8 mouse cellular contexts compared by ENCODE assay signal in genomic region chr4:43382155-43383020, GRCm38 (mm10). TPM values are rescaled to one million over a fixed set of nuclear protein-coding genes. Genes with fewer than 3 reads are reported as not detected.
DNase-seq lines count a peak whose midpoint lies in the region; ATAC-seq and TF ChIP-seq lines count a peak whose summit lies in the region.

No protein-coding gene starts in this region.

- peak; percentile 66 for ATAC-seq in embryonic facial prominence, embryonic 14.5 days (ENCODE audit: low read depth)
- peak; percentile 63 for ATAC-seq in intestine, embryonic 15.5 days
- peak; percentile 83 for ATAC-seq in neural tube, embryonic 14.5 days (ENCODE audit: low read depth)

- no peak for TF ChIP-seq POLR2A in liver, adult 2 months (IDR thresholded peaks at IDR 0.05; ENCODE audit: extremely low read depth, insufficient read depth, low read length)

- TF ChIP-seq CTCF in liver, adult 2 months (IDR thresholded peaks at IDR 0.05; ENCODE audit: low read depth, low read length): no peak

- peaks cover 25% of the 10 kb centered on the region for H3K4me1 ChIP-seq in liver, adult 2 months (ENCODE audit: control insufficient read depth, insufficient read depth, low read length)
- peaks cover 20% of the 10 kb centered on the region; the same call in 1 of the 2 replicates for H3K4me1 ChIP-seq in embryonic facial prominence, embryonic 14.5 days (ENCODE audit: control insufficient read depth, insufficient read depth, low read length)
- peaks cover 20% of the 10 kb centered on the region for H3K4me1 ChIP-seq in intestine, embryonic 15.5 days (replicated peaks)
- H3K4me1 ChIP-seq in neural tube, embryonic 14.5 days (ENCODE audit: control insufficient read depth, insufficient read depth, low read length): peaks cover 13% of the 10 kb centered on the region; the same call in 1 of the 2 replicates

- peak overlapping the region; percentile 99 for H3K27ac ChIP-seq in liver, adult 2 months (replicated peaks; ENCODE audit: insufficient read depth, low read depth, low read length)
- peak overlapping the region; percentile 55; the same call in 1 of the 2 replicates for H3K27ac ChIP-seq in embryonic facial prominence, embryonic 14.5 days (replicated peaks; ENCODE audit: low read depth, low read length)
- peak overlapping the region; percentile 82 for H3K27ac ChIP-seq in intestine, embryonic 15.5 days
- peak overlapping the region; percentile 79 for H3K27ac ChIP-seq in neural tube, embryonic 14.5 days (ENCODE audit: low read depth, low read length)

- WGBS in liver, adult 2 months: 2% methylated on average over 25 of the region's 33 CpGs
- WGBS in embryonic facial prominence, embryonic 14.5 days: 21% methylated on average over 7 of the region's 33 CpGs
- 6% methylated on average over 30 of the region's 33 CpGs for WGBS in intestine, embryonic 15.5 days
- WGBS in neural tube, embryonic 14.5 days: 6% methylated on average over 24 of the region's 33 CpGs

- H3K9ac ChIP-seq in liver, adult 2 months (ENCODE audit: low read depth, low read length): peak overlapping the region; percentile 99
- peak overlapping the region; percentile 88 for H3K9ac ChIP-seq in embryonic facial prominence, embryonic 14.5 days (ENCODE audit: low read depth, low read length)
- H3K9ac ChIP-seq in intestine, embryonic 15.5 days: peak overlapping the region; percentile 91
- peak overlapping the region; percentile 75 for H3K9ac ChIP-seq in neural tube, embryonic 14.5 days (replicated peaks; ENCODE audit: low read depth, low read length)

- peaks cover 22% of the 10 kb centered on the region; the same call in 1 of the 2 replicates for H3K79me2 ChIP-seq in liver, adult 2 months (ENCODE audit: control insufficient read depth, insufficient read depth, low read length)

- H3K36me3 ChIP-seq in liver, adult 2 months (ENCODE audit: control insufficient read depth, insufficient read depth, low read length): no peaks in the 10 kb centered on the region
- no peaks in the 10 kb centered on the region for H3K36me3 ChIP-seq in embryonic facial prominence, embryonic 14.5 days (ENCODE audit: control insufficient read depth, insufficient read depth, low read length)
- H3K36me3 ChIP-seq in intestine, embryonic 15.5 days: no peaks in the 10 kb centered on the region
- H3K36me3 ChIP-seq in neural tube, embryonic 14.5 days (ENCODE audit: control insufficient read depth, insufficient read depth, low read length): no peaks in the 10 kb centered on the region

- no peaks in the 10 kb centered on the region for H3K9me3 ChIP-seq in embryonic facial prominence, embryonic 14.5 days (ENCODE audit: control insufficient read depth, low read length)
- no peaks in the 10 kb centered on the region for H3K9me3 ChIP-seq in intestine, embryonic 15.5 days
- H3K9me3 ChIP-seq in neural tube, embryonic 14.5 days (ENCODE audit: control insufficient read depth, low read length): no peaks in the 10 kb centered on the region

- H3K4me3 ChIP-seq in liver, adult 2 months (ENCODE audit: insufficient read depth, low read depth, low read length): peak overlapping the region; percentile 96
- H3K4me3 ChIP-seq in embryonic facial prominence, embryonic 14.5 days (ENCODE audit: low read depth, low read length): peak overlapping the region; percentile 70
- peak overlapping the region; percentile 80 for H3K4me3 ChIP-seq in intestine, embryonic 15.5 days (replicated peaks)
- H3K4me3 ChIP-seq in neural tube, embryonic 14.5 days (ENCODE audit: low read depth, low read length): peak overlapping the region; percentile 71

- H3K27me3 ChIP-seq in liver, adult 2 months (ENCODE audit: control insufficient read depth, insufficient read depth, low read length): no peaks in the 10 kb centered on the region
- H3K27me3 ChIP-seq in embryonic facial prominence, embryonic 14.5 days (replicated peaks; ENCODE audit: control insufficient read depth, insufficient read depth, low read length): no peaks in the 10 kb centered on the region; the same call in 1 of the 2 replicates
- no peaks in the 10 kb centered on the region for H3K27me3 ChIP-seq in intestine, embryonic 15.5 days (replicated peaks)
- H3K27me3 ChIP-seq in neural tube, embryonic 14.5 days (ENCODE audit: control insufficient read depth, insufficient read depth, low read length): no peaks in the 10 kb centered on the region

- H3K4me2 ChIP-seq in embryonic facial prominence, embryonic 14.5 days (ENCODE audit: low read depth, low read length): peak overlapping the region; percentile 90
- H3K4me2 ChIP-seq in intestine, embryonic 15.5 days (replicated peaks): peak overlapping the region; percentile 88
- H3K4me2 ChIP-seq in neural tube, embryonic 14.5 days (ENCODE audit: low read depth, low read length): peak overlapping the region; percentile 83

- no peak for DNase-seq in liver, adult 2 months (ENCODE audit: extremely low read depth, low read depth, low spot score)
- DNase-seq in liver (no peak), adipocyte (ENCODE audit: low spot score) (no peak)
- no peak for DNase-seq in embryonic facial prominence, embryonic 14.5 days (ENCODE audit: low spot score)
- no peak for DNase-seq in spleen, adult 12 weeks (ENCODE audit: low spot score)
- DNase-seq in spleen, postnatal 36 days (ENCODE audit: low spot score in 2 of 2): no peak

RNA-seq across cellular contexts. Expression of gene Rusc2, which starts 0.6 kb away (rescaled TPM):
- 14.2 and 15.9 TPM in 2 replicates for total RNA-seq in liver, adult 2 months (2014; rRNA removed)
- 17.2 and 17.5 TPM in 2 replicates for polyA plus RNA-seq in liver, adult 2 months (2012; rRNA removed)
- polyA plus RNA-seq in embryonic facial prominence, embryonic 14.5 days (2014; fragmentation: Nextera tagmentation; extraction: Ambion mirVana): 11.3 and 11.5 TPM in 2 replicates
- 13.1 and 14.0 TPM in 2 replicates for polyA plus RNA-seq in intestine, embryonic 15.5 days (2015; fragmentation: Nextera tagmentation; extraction: Ambion mirVana)
- polyA plus RNA-seq in neural tube, embryonic 14.5 days (2014; fragmentation: Nextera tagmentation; extraction: Ambion mirVana): 43.4 and 75.4 TPM in 2 replicates

RNA-seq across cellular contexts. Expression of gene Fam166b, which starts 46.5 kb away (rescaled TPM):
- not detected in 2 replicates for total RNA-seq in liver, adult 2 months (2014; rRNA removed)
- not detected in 2 replicates for polyA plus RNA-seq in liver, adult 2 months (2012; rRNA removed)
- polyA plus RNA-seq in embryonic facial prominence, embryonic 14.5 days (2014; fragmentation: Nextera tagmentation; extraction: Ambion mirVana): 0.22 and 0.33 TPM in 2 replicates
- 0.28 TPM in 1 of 2 replicates, not detected in the other for polyA plus RNA-seq in intestine, embryonic 15.5 days (2015; fragmentation: Nextera tagmentation; extraction: Ambion mirVana)
- polyA plus RNA-seq in neural tube, embryonic 14.5 days (2014; fragmentation: Nextera tagmentation; extraction: Ambion mirVana): 1.2 and 1.4 TPM in 2 replicates

RNA-seq across cellular contexts. Expression of gene Tesk1, which starts 59.4 kb away (rescaled TPM):
- 3.0 and 3.2 TPM in 2 replicates for total RNA-seq in liver, adult 2 months (2014; rRNA removed)
- polyA plus RNA-seq in liver, adult 2 months (2012; rRNA removed): 25.0 and 28.3 TPM in 2 replicates
- 13.2 and 14.8 TPM in 2 replicates for polyA plus RNA-seq in embryonic facial prominence, embryonic 14.5 days (2014; fragmentation: Nextera tagmentation; extraction: Ambion mirVana)
- polyA plus RNA-seq in intestine, embryonic 15.5 days (2015; fragmentation: Nextera tagmentation; extraction: Ambion mirVana): 6.8 and 7.9 TPM in 2 replicates
- polyA plus RNA-seq in neural tube, embryonic 14.5 days (2014; fragmentation: Nextera tagmentation; extraction: Ambion mirVana): 16.4 and 19.0 TPM in 2 replicates
